Mouse (Mus musculus): ENCODE measurements around the gene Cyp2d22. TPM values are rescaled to one million over a fixed set of nuclear protein-coding genes. Genes with fewer than 3 reads are reported as not detected.

The Cyp2d22 gene
- polyA plus RNA-seq, 1 experiment from 2014 or later, result 2.8 TPM

- Histone ChIP-seq H3K4me1 (peaks cover 43% of the 10 kb centered on the region), H3K27me3 (ENCODE audit: low read depth, poor library complexity, severe bottlenecking) (no peaks in the 10 kb centered on the region), H3K27ac (replicated peaks) (no peak overlapping the region), H3K9me3 (replicated peaks) (no peaks in the 10 kb centered on the region), H3K4me3 (no peak overlapping the region), H3K36me3 (peaks cover 40% of the 10 kb centered on the region)
- WGBS, result 89% methylated on average over 4 of the region's 4 CpGs
- DNase-seq (ENCODE audit: low spot score), result no peak
These were observed 29.7 kb downstream of the Cyp2d22 start for GRCm38 (mm10) chr15:82350349-82350748.

- Histone ChIP-seq H3K27ac (replicated peaks) (no peak overlapping the region), H3K9me3 (replicated peaks) (no peaks in the 10 kb centered on the region), H3K36me3 (peaks cover 40% of the 10 kb centered on the region), H3K4me3 (no peak overlapping the region), H3K4me1 (peaks cover 45% of the 10 kb centered on the region), H3K27me3 (ENCODE audit: low read depth, poor library complexity, severe bottlenecking) (no peaks in the 10 kb centered on the region)
- no peak for DNase-seq (ENCODE audit: low spot score)
- WGBS, result 93% methylated on average over 2 of the region's 2 CpGs
These were observed 31.1 kb downstream of the Cyp2d22 start for GRCm38 (mm10) chr15:82348999-82349341.

- peaks cover 44% of the 10 kb centered on the region for H3K4me1 ChIP-seq
- H3K27ac ChIP-seq (replicated peaks), result no peak overlapping the region
- peaks cover 40% of the 10 kb centered on the region for H3K36me3 ChIP-seq
- H3K4me3 ChIP-seq, result no peak overlapping the region
- no peaks in the 10 kb centered on the region for H3K9me3 ChIP-seq (replicated peaks)
- 93% methylated on average over 8 of the region's 8 CpGs for WGBS
- no peaks in the 10 kb centered on the region for H3K27me3 ChIP-seq (ENCODE audit: low read depth, poor library complexity, severe bottlenecking)
- DNase-seq (ENCODE audit: low spot score), result no peak
These were observed 31.6 kb downstream of the Cyp2d22 start for GRCm38 (mm10) chr15:82348258-82348998.

- DNase-seq (ENCODE audit: low spot score), result no peak
- no peaks in the 10 kb centered on the region for H3K27me3 ChIP-seq (ENCODE audit: low read depth, poor library complexity, severe bottlenecking)
- no peak overlapping the region for H3K4me3 ChIP-seq
- no peak overlapping the region for H3K27ac ChIP-seq (replicated peaks)
- WGBS, result 91% methylated on average over 12 of the region's 12 CpGs
- no peaks in the 10 kb centered on the region for H3K9me3 ChIP-seq (replicated peaks)
- peaks cover 38% of the 10 kb centered on the region for H3K4me1 ChIP-seq
- peaks cover 40% of the 10 kb centered on the region for H3K36me3 ChIP-seq
These were observed 32.2 kb downstream of the Cyp2d22 start for GRCm38 (mm10) chr15:82347852-82348251.

- peak overlapping the region; percentile 80 for H3K4me3 ChIP-seq
- WGBS, result 86% methylated on average over 4 of the region's 4 CpGs
- 0 out of 2 replicates have a peak, but pooled peaks cover 1% of the 10 kb centered on the region for H3K27me3 ChIP-seq (ENCODE audit: low read depth, poor library complexity, severe bottlenecking)
- H3K4me1 ChIP-seq, result peaks cover 32% of the 10 kb centered on the region
- peaks cover 40% of the 10 kb centered on the region for H3K36me3 ChIP-seq
- DNase-seq (ENCODE audit: low spot score), result no peak
- H3K27ac ChIP-seq (replicated peaks), result no peak overlapping the region
- no peaks in the 10 kb centered on the region for H3K9me3 ChIP-seq (replicated peaks)
These were observed 32.8 kb downstream of the Cyp2d22 start for GRCm38 (mm10) chr15:82347303-82347676.

- Histone ChIP-seq H3K4me3 (peak overlapping the region; percentile 80), H3K36me3 (peaks cover 40% of the 10 kb centered on the region), H3K4me1 (peaks cover 28% of the 10 kb centered on the region), H3K27me3 (ENCODE audit: low read depth, poor library complexity, severe bottlenecking) (peaks cover 7% of the 10 kb centered on the region; the same call in 1 of the 2 replicates), H3K27ac (replicated peaks) (peak overlapping the region; percentile 95), H3K9me3 (replicated peaks) (no peaks in the 10 kb centered on the region)
- 68% methylated on average over 14 of the region's 14 CpGs for WGBS
- DNase-seq (ENCODE audit: low spot score), result no peak
These were observed 33.3 kb downstream of the Cyp2d22 start for GRCm38 (mm10) chr15:82346580-82347302.

GRCm38 (mm10) chr15:82345820-82346470, 34.1 kb downstream of the Cyp2d22 start:
- peak; percentile 98 for DNase-seq (ENCODE audit: low spot score)
- under 1% methylated on average over 51 of the region's 51 CpGs for WGBS
- no peaks in the 10 kb centered on the region for H3K9me3 ChIP-seq (replicated peaks)
- H3K36me3 ChIP-seq, result peaks cover 38% of the 10 kb centered on the region
- H3K4me1 ChIP-seq, result peaks cover 34% of the 10 kb centered on the region
- peaks cover 15% of the 10 kb centered on the region for H3K27me3 ChIP-seq (ENCODE audit: low read depth, poor library complexity, severe bottlenecking)
- H3K4me3 ChIP-seq, result peak overlapping the region; percentile 80
- peak overlapping the region; percentile 95 for H3K27ac ChIP-seq (replicated peaks)

- Histone ChIP-seq H3K36me3 (peaks cover 28% of the 10 kb centered on the region), H3K4me3 (no peak overlapping the region), H3K27me3 (ENCODE audit: low read depth, poor library complexity, severe bottlenecking) (peaks cover 24% of the 10 kb centered on the region), H3K9me3 (replicated peaks) (no peaks in the 10 kb centered on the region), H3K4me1 (peaks cover 42% of the 10 kb centered on the region), H3K27ac (replicated peaks) (0 out of 2 replicates have a peak overlapping the region, but pooled peaks have one; percentile 42)
- no peak for DNase-seq (ENCODE audit: low spot score)
- 89% methylated on average over 6 of the region's 6 CpGs for WGBS
These were observed 35.1 kb downstream of the Cyp2d22 start for GRCm38 (mm10) chr15:82344971-82345370.

GRCm38 (mm10) chr15:82343368-82344287, 36.4 kb downstream of the Cyp2d22 start:
- Histone ChIP-seq H3K36me3 (peaks cover 14% of the 10 kb centered on the region), H3K27me3 (ENCODE audit: low read depth, poor library complexity, severe bottlenecking) (peaks cover 34% of the 10 kb centered on the region), H3K4me3 (no peak overlapping the region), H3K27ac (replicated peaks) (0 out of 2 replicates have a peak overlapping the region, but pooled peaks have one; percentile 15), H3K9me3 (replicated peaks) (no peaks in the 10 kb centered on the region), H3K4me1 (peaks cover 49% of the 10 kb centered on the region)
- WGBS, result 90% methylated on average over 27 of the region's 27 CpGs
- DNase-seq (ENCODE audit: low spot score), result no peak

- no peak for DNase-seq (ENCODE audit: low spot score)
- Histone ChIP-seq H3K27ac (replicated peaks) (no peak overlapping the region), H3K27me3 (ENCODE audit: low read depth, poor library complexity, severe bottlenecking) (peaks cover 34% of the 10 kb centered on the region), H3K4me3 (no peak overlapping the region), H3K9me3 (replicated peaks) (no peaks in the 10 kb centered on the region), H3K4me1 (peaks cover 55% of the 10 kb centered on the region), H3K36me3 (peaks cover 3% of the 10 kb centered on the region)
- WGBS, result 72% methylated on average over 5 of the region's 5 CpGs
These were observed 37.5 kb downstream of the Cyp2d22 start for GRCm38 (mm10) chr15:82342543-82342935.

GRCm38 (mm10) chr15:82341675-82342542, 38.2 kb downstream of the Cyp2d22 start:
- H3K4me3 ChIP-seq, result peak overlapping the region; percentile 49

More at GRCm38 (mm10) chr15:82341675-82342542, 38.2 kb downstream of the Cyp2d22 start:
- Histone ChIP-seq H3K27ac (replicated peaks) (peak overlapping the region; percentile 84; the same call in 1 of the 2 replicates), H3K4me1 (peaks cover 55% of the 10 kb centered on the region), H3K36me3 (0 out of 2 replicates have a peak, but pooled peaks cover under 1% of the 10 kb centered on the region), H3K9me3 (replicated peaks) (no peaks in the 10 kb centered on the region), H3K27me3 (ENCODE audit: low read depth, poor library complexity, severe bottlenecking) (peaks cover 34% of the 10 kb centered on the region)
- DNase-seq (ENCODE audit: low spot score), result no peak
- WGBS, result 68% methylated on average over 15 of the region's 15 CpGs
